Mouse (Mus musculus) embryo, embryonic 11 days (tissue): ENCODE measurements around the gene Olfr370.
"Not testable (repeated sequence)": the region's sequence is repeated elsewhere in the genome, so short reads cannot be mapped to it uniquely, and the experiment has no call there.

ENCODE experiments used
- DNase-seq: peaks from one replicate; pipeline ENCODE4 v3.0.0-alpha.2; 2015

The Olfr370 gene

DNA sequence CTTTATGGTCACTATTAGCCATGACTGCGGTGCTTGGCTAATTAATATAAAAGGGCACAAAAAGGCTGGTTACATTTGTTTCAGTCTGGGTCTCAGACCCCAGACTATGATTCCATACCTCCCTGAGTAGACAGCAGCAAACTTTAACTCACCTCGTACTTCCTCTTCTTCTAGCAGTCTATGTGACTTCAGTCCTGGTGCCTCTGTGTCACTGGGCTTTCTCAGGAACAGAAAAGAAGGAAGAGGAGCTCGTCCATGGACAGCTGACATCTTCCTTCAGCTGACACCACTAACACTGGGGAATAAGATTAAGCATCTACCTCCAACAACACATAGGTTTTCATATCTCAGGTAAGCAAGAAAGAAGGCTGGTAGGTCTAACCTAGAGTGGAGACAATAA lies at the start of gene Olfr370:
TSS of gene Olfr370 (plus strand) at position 45 of the 400 bp plus-strand sequence.
- DNase-seq = no peak

GRCm38 (mm10) chr8:83511696-83512095 lies 23.9 kb upstream of the Olfr370 start:
- DNase-seq = no peak

DNA sequence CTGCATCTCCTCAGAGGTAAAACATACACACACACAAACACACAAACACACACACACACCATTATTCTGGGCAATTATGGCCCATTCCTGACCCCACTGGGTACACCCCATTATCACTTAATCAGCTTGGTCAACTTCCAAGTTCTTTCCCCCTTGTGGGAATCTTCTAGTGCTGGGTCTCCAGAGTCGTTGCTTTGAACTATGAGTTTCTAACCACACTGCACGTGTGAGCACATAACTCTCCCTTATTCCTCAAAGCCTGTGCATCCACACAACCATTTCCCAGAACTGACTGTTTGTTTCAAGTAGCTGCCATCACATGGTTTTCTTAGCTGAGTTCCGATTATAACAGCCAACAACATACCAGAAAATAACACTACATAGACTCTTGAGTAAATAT lies 15.1 kb upstream of the Olfr370 start:
- DNase-seq = no peak

DNA sequence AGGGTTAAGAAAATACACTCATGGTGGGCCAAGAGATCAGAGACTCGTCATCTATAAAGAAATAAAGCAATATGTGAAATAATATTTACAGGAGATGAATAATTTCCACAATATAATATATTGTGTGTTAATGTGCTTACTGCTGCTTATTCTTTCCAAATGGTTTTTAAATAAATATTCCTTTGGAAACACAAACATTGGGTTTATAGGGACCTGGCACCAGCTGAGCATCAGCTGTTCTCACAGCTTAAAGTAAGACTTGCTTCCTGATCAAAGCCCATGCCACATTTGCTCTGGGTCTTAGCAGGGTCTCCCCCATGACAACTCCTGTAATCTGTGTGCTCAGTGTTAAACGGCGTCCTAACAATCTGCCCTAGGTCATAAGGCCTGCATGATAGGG lies 14.7 kb upstream of the Olfr370 start:
- DNase-seq = not testable (repeated sequence)

DNA sequence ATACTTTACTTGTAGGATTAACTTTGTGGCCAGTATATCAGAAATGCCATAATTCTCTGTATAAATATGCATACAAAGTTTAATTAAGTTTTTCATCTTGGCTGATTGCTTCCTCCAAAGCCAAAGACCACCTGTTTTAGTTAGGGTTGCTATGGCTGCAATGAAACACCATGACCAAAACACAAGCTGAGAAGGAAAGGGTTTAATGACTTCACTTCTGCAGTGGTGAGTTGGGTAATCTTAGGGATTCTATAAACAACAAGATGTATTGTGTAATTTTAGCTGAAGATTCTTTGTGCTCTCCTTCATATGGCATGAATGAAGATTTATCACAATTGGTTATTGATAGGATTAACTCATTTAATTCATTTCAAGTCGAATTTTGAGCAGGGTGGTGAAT lies 14.3 kb upstream of the Olfr370 start:
- DNase-seq = no peak

DNA sequence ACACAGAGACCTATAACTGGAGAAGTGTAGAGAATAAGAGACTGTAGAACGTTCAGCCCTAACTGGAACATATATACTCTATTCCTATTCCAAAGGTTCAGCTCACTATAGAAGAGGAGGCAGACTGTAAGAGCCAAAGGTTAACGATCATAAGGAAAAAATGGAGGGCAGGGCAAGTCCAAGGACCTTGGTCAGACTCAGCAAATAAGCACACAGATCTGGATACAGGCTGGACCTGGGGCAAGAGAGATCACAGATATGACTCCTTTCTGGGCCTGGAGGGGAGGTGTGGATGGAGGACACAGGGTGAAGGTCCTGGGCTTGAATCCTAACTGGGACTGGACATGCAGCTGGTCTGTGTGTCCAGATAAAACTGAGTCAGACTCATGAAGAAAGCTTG lies 778 bp upstream of the Olfr370 start:
- no peak for DNase-seq

GRCm38 (mm10) chr8:83562669-83563068 lies 27.1 kb downstream of the Olfr370 start:
- DNase-seq = no peak

- no peak for DNase-seq
Measured at GRCm38 (mm10) chr8:83563246-83563645, 27.7 kb downstream of the Olfr370 start.

GRCm38 (mm10) chr8:83565731-83566375 lies 30.3 kb downstream of the Olfr370 start:
- DNase-seq = peak; percentile 56

DNA sequence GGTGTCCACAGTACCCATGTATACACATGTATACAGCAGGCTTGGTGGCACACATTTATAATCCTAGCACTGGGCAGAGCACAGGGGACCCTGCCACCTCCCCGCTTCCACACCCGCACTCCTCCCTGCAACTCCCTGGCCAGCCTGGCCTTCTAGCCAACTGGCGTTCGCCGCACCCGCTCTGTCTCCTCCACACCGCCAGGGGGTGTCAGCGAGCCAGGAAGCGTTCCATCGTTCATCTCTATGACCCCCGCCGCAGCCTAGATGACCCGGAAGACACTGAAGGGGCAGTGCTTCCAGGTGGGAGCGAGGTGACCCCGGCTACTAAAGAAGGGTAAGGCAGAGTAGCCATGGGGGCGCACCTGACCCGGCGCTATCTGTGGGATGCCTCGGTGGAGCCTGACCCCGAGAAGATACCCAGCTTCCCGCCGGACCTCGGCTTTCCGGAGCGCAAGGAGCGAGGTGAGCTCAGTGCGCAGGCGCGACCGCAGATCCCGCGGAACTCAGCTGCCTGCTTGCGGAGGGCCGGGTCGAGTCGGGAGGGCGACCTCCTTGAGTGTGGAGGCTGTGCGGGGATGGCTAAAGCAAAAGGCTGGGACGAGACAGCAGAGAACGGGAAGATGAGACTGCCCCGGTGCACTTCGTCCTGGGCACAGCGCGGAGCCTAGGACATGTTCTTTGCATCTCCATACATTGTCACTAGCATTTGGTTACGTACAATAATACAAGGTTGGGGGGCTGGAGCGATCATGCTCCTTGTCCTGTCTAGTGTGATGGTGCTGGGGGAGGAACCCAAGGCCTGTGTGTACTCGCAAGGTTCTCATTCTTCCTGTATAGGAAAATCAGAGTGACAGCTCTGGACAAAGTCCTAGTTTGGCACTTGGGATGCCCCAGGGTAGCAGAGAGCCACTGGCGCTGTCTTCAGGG lies 31.2 kb downstream of the Olfr370 start, which contains the start of gene Ndufb7:
TSS of gene Ndufb7 (plus strand) at position 203 of the 927 bp plus-strand sequence.
- DNase-seq = peak; percentile 93

DNA sequence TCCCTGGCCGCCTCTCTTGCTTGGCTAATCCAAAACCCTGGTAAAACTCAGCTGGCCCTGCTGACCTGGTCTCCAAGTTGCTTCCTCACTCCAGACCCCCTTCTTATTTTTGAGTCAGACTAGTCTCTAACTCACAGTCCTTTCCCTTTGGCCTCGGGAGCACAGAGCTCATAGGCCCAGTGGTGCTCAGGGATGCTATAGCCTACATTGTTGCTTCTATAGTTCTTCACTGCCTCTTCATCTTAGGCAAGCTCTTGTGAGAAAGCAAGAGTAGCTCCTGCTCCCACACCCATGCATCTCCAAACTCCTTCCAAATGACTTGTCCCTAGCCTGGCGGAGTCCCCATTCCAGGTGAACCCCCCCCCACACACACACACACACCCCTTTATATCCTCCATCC lies 32.1 kb downstream of the Olfr370 start:
- no peak for DNase-seq

- no peak for DNase-seq
Measured at GRCm38 (mm10) chr8:83568128-83568527, 32.5 kb downstream of the Olfr370 start.

- DNase-seq = no peak
Measured at GRCm38 (mm10) chr8:83568755-83569154, 33.2 kb downstream of the Olfr370 start.

DNA sequence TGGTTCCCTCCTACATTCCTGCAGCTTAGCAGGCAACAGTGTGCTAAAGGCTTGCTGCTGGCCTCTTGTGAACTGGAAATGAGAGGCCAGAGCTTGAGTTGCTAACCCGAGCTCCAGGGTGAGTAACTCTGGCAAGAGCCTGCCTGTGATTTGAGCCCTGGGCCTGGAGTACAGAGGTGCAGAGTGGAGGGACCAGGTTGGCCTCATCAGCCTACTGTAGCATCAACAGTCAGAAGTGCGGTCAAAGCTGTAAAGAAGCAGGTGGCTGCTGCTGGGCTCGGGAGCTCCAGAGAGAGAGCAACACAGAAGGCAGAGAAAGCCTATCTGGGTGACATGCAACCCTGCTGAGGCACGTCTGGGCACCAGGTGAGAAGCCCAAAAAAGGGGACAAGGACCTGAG lies 33.6 kb downstream of the Olfr370 start:
- no peak for DNase-seq

DNA sequence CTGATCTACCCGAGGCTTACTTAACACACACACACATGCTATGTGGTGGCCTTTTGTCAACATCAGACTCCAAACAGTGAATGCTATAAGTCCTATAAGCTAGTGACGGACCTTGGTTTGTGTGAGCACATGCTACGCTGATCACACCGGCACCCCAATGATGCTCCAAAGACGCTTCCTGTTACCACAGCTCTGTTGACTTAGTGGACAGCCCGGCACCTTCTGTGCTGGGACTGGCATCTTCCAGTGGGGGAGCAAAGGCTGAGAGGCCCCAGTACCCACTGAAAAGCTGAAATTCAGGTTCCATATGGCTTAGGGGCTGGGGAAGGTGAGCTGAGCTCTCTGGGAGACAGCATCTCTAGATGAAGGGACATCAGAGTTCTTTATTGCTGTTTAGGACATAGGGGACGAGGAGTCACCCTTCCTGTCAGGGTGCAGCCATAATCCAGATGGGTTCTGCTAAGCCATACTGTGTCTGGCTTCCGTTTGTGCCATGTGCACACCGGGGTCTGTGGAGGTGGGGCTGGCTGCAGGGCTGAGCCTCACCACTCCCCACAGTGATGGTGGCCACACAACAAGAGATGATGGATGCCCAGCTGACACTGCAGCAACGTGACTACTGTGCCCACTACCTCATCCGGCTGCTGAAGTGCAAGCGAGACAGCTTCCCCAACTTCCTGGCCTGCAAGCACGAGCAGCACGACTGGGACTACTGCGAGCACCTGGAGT lies 34.9 kb downstream of the Olfr370 start:
- DNase-seq = no peak

DNA sequence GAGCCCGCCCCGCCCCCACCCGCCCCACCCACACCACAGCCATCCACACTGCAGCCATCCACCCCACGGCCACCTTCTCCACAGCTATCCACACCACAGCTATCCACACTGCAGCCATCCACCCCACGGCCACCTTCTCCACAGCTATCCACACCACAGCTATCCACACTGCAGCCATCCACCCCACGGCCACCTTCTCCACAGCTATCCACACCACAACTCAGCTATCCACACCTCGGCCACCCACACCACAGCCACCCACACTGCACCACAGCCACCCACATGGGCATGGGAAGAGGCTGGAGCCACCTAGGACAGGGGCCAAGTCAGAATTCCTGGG lies 35.4 kb downstream of the Olfr370 start:
- DNase-seq = not testable (repeated sequence)

DNA sequence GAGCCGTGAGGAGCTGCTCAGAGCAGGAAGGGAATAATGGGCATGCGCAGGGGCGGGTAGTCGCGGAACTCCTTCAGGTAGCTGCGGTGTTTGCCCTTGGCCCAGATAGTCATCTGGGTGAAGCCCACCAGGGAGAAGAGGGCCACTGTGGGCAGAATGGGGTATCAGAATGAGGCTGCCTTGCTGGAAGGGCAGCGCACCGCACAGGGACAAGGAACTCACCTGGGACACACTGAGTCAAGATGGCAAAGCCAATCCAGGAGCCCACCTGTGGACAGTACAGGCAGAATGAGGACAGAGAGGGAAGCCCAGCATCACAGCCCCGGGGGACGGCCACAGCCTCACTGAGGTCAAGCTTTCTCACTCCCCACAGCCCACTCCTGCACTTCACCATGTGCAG lies 36.2 kb downstream of the Olfr370 start:
- no peak for DNase-seq

DNA sequence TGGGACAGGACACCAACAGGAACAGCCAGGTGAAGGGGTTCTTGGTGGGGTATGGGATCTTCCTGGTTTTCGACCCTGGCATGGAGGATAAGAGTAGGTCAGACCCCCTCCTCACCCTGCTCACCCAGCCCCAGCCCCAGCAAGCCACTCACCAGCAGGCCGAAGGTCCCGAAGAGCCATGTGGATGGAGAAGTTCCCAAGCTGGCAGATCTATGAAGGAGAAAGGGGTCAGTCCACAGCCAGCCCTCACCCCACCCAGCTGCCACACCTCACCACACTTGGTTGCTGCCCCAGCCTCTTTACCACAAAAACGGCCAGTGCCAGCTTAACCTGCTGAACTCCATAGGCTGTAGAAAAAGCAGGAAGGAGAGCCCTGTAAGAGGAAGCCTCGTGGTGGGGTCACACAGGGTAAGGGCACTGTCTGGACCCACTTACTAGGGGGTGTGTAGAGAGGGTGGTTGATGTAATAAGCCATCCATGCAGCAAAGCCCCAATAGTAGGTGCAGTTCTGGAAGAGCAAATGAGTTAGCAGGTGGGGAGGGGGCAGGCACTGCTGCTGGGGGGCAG lies 36.7 kb downstream of the Olfr370 start:
- DNase-seq = no peak

DNA sequence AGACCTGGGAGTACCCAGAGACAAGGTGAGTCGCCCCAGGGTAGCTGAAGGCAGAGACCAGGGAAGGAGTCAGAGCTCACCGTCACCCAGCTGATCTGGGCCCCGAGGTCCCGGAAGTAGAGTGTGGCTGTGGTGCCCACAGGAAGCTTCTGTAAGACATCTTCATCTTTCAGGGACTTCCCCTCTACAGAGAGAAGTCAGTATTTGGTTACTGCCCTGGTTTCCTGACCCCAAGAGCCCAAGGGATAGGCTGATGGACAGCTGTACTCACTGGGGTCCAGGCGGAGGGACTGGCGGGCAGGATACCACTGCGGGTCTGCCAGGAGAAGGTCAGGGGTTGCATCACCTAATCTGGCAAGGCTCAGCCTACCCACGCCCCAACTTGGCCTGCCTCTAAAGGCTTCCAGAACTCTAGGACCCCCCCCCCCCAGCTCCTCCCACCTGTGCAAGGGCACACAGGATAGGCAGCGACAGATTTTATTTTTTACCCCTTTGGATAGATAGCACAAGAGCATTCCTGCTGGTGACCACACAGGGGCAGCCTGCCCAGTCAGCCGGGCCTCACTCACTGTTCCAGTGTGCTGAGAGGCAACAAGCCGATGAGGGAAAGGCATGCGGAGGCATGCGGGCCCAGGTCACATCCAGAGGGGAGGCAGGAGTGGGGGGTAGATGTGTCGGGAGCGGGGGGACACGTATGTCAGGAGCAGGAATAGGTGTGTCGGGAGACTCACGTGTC lies 37.7 kb downstream of the Olfr370 start:
- no peak for DNase-seq

- DNase-seq = no peak
Measured at GRCm38 (mm10) chr8:83574631-83575315, 39.2 kb downstream of the Olfr370 start.

DNA sequence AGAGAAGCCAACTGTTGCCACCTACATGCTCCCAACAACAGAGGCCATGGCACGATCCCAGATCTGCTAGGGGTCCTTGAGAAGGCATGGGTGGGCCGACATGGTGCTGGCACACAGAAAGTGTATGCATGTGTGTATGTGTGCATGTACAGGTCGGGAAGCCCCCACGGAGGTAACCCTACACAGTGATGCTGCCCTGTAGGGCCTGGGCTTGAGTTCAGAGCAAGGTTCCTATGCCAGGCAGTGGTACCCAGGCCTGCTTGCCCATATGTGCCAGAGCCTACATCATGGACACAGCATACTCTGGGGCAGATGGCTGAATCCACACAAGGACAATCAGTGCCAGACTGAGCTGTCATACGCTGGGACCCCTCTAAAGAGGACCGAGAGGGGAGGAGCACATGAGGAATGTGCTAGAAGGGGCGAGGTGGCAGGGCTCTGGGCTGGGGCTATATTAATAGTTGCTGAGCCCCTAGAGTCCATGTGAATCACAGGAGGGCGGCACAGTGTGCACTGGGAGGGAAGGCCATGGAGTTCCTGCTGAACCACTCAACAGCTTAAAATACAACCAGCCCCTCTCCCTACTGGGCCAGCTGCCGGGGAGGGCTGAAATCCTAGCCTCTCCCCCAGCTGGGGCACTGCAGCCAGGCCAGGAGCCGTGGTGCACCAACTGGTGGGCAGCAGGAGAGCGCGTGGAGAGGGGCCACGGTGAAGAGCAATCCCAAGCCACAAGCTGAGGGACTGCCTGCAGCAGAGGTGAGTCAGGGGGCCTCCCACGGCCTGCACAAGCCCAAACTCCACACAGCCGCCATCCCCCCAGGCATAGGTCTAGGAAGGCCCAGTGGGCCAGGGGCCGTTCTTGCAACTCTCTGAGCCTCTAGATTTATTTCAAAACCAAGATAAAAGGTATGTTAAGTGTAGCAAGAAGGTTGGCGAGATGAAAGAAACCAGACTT lies 40.3 kb downstream of the Olfr370 start:
- no peak for DNase-seq
